Mouse (Mus musculus) forebrain, embryonic 15.5 days (tissue): ENCODE results near the gene Rgs8. TPM values are rescaled to one million over a fixed set of nuclear protein-coding genes. Genes with fewer than 3 reads are reported as not detected.

ENCODE experiments used
- ATAC-seq: fragments of 200-750 bp; cut with Nextera tagmentation; replicated peaks from 2 replicates; pipeline ENCODE4 v1.8.0; 2017; ENCODE audit warnings: mild to moderate bottlenecking, moderate TSS enrichment, moderate library complexity
- H3K27ac ChIP-seq: fragments of 300-500 bp; sonication (generic); replicated peaks from 2 replicates; pipeline ENCODE4 v1.5.1; 2015; ENCODE audit warnings: mild to moderate bottlenecking, inconsistent platforms
- H3K27me3 ChIP-seq: fragments of 300-500 bp; sonication (generic); 2 replicates; pipeline ENCODE4 v1.6.1; 2015; ENCODE audit warnings: inconsistent platforms
- H3K36me3 ChIP-seq: fragments of 300-500 bp; sonication (generic); 2 replicates; pipeline ENCODE4 v1.6.1; 2015; ENCODE audit warnings: mild to moderate bottlenecking, inconsistent platforms
- H3K4me1 ChIP-seq: fragments of 300-500 bp; sonication (generic); 2 replicates; pipeline ENCODE4 v1.6.1; 2015; ENCODE audit warnings: inconsistent platforms
- H3K4me2 ChIP-seq: fragments of 300-500 bp; sonication (generic); replicated peaks from 2 replicates; pipeline ENCODE4 v1.6.1; 2015; ENCODE audit warnings: mild to moderate bottlenecking, inconsistent platforms
- H3K4me3 ChIP-seq: fragments of 300-500 bp; sonication (generic); 2 replicates; pipeline ENCODE4 v1.5.1; 2015; ENCODE audit warnings: mild to moderate bottlenecking, inconsistent platforms
- H3K9ac ChIP-seq: fragments of 300-500 bp; sonication (generic); replicated peaks from 2 replicates; pipeline ENCODE4 v1.6.1; 2015; ENCODE audit warnings: mild to moderate bottlenecking, inconsistent platforms
- H3K9me3 ChIP-seq: fragments of 300-500 bp; sonication (generic); 2 replicates; pipeline ENCODE4 v1.6.1; 2016; ENCODE audit warnings: inconsistent platforms
- WGBS: fragments of 180-500 bp; shearing (Covaris S2); methylation state at CpG from one replicate; pipeline ENCODE4 v1.1.7; 2015; ENCODE audit warnings: mixed read lengths; 5-methylcytosine and 5-hydroxymethylcytosine counted together
- polyA plus RNA-seq: library from polyadenylated mRNA; unstranded; fragments of >200 nt; fragmentation: Nextera tagmentation; extraction: Ambion mirVana; gene quantifications from 2 replicates; pipeline ENCODE4 v1.2.1, GENCODE M21; 2015

Gene Rgs8
- polyA plus RNA-seq, 1 experiment from 2014 or later = 19.2 TPM

DNA sequence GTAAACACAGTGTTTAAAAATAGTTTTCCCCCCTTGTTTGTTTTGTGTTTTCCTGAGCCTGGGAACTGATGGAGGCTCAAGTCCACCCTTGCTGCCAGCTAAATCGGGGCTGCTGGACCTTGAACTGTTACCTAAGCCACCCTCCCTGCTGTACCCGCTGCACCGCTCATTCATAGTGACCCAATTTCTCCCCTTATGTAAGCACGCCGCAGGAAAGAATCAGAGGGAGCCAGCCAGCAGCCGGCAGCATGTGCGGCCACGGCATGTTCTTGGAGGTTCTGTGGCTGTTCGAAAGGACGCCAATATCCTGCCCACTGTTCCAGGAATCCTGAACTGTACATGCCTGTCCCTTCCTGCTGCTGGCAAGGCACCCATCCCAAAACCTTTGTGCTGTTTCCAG lies 26.3 kb downstream of the Rgs8 start:
- no peaks in the 10 kb centered on the region for H3K36me3 ChIP-seq
- no peak overlapping the region for H3K4me2 ChIP-seq
- H3K27ac ChIP-seq = no peak overlapping the region; the same call in 1 of the 2 replicates
- no peak overlapping the region for H3K4me3 ChIP-seq
- H3K9me3 ChIP-seq = no peaks in the 10 kb centered on the region
- peak; percentile 38; the same call in 1 of the 2 replicates for ATAC-seq
- 33% methylated on average over 10 of the region's 10 CpGs for WGBS
- peaks cover 21% of the 10 kb centered on the region for H3K4me1 ChIP-seq
- H3K27me3 ChIP-seq = no peaks in the 10 kb centered on the region
- no peak overlapping the region for H3K9ac ChIP-seq

DNA sequence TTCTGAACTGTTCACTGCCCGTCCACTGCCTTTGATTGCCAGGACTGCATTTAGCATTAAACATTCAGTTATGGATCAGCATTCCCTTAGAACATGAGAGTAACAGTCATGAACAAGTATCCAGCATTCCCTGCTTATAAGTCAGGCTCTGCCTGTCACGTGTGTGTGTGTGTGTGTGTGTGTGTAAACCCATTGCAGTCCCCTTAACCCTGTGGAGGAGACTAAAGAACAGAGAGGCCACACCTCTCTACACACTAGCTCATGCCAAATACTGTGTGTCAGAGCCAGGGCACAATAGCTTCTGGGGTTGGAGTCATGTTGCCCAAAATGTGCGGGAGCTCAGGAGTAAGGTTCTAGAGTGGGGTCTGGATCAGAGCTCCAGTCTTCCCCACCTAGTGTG lies 26.8 kb downstream of the Rgs8 start:
- WGBS = 63% methylated on average over 3 of the region's 3 CpGs
- H3K9ac ChIP-seq = no peak overlapping the region
- ATAC-seq = peak; percentile 44
- peaks cover 21% of the 10 kb centered on the region for H3K4me1 ChIP-seq
- no peaks in the 10 kb centered on the region for H3K27me3 ChIP-seq
- H3K4me3 ChIP-seq = no peak overlapping the region
- H3K36me3 ChIP-seq = no peaks in the 10 kb centered on the region
- no peak overlapping the region for H3K27ac ChIP-seq
- no peaks in the 10 kb centered on the region for H3K9me3 ChIP-seq
- no peak overlapping the region for H3K4me2 ChIP-seq

- Histone ChIP-seq H3K27ac (no peak overlapping the region), H3K9me3 (no peaks in the 10 kb centered on the region), H3K4me1 (peaks cover 21% of the 10 kb centered on the region), H3K4me3 (no peak overlapping the region), H3K4me2 (no peak overlapping the region), H3K9ac (no peak overlapping the region), H3K36me3 (no peaks in the 10 kb centered on the region), H3K27me3 (no peaks in the 10 kb centered on the region)
- 66% methylated on average over 6 of the region's 6 CpGs for WGBS
- ATAC-seq = no peak
These were observed 27.5 kb downstream of the Rgs8 start for GRCm38 (mm10) chr1:153680363-153680762.

- Histone ChIP-seq H3K4me1 (peaks cover 21% of the 10 kb centered on the region), H3K27ac (no peak overlapping the region), H3K9ac (no peak overlapping the region), H3K4me3 (no peak overlapping the region), H3K27me3 (no peaks in the 10 kb centered on the region), H3K9me3 (no peaks in the 10 kb centered on the region), H3K4me2 (no peak overlapping the region), H3K36me3 (no peaks in the 10 kb centered on the region)
- 80% methylated on average over 2 of the region's 2 CpGs for WGBS
- no peak for ATAC-seq
These were observed 28.2 kb downstream of the Rgs8 start for GRCm38 (mm10) chr1:153681036-153681435.

- H3K27me3 ChIP-seq = no peaks in the 10 kb centered on the region
- H3K4me2 ChIP-seq = no peak overlapping the region
- ATAC-seq = no peak
- 80% methylated on average over 11 of the region's 11 CpGs for WGBS
- H3K4me1 ChIP-seq = peaks cover 17% of the 10 kb centered on the region
- no peaks in the 10 kb centered on the region for H3K36me3 ChIP-seq
- H3K4me3 ChIP-seq = no peak overlapping the region
- H3K9ac ChIP-seq = no peak overlapping the region
- no peaks in the 10 kb centered on the region for H3K9me3 ChIP-seq
- no peak overlapping the region for H3K27ac ChIP-seq
These were observed 30.4 kb downstream of the Rgs8 start for GRCm38 (mm10) chr1:153683190-153683589.

DNA sequence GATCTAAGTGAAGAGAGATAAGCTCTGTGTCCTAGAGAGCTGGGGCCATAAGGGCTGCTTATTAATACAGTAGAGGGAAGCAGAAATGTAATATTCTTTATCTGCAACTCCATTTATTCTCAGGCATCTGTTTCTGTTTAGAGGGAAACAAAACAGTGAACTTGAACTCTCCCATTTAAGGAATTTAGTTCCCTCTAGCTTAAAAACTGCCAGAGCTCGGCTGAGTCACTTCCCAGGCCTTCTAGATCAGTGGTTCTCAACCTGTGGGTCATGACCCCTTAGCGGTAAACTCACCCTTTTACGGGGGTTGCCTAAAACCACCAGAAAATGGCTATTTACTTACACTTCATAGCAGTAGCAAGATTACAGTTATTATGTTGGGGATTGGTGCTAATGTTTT lies 32.8 kb downstream of the Rgs8 start:
- H3K4me3 ChIP-seq = no peak overlapping the region
- no peaks in the 10 kb centered on the region for H3K27me3 ChIP-seq
- H3K4me1 ChIP-seq = no peaks in the 10 kb centered on the region
- no peaks in the 10 kb centered on the region for H3K36me3 ChIP-seq
- WGBS = 80% methylated on average over 3 of the region's 3 CpGs
- H3K27ac ChIP-seq = no peak overlapping the region
- H3K4me2 ChIP-seq = no peak overlapping the region
- no peak for ATAC-seq
- no peak overlapping the region for H3K9ac ChIP-seq
- H3K9me3 ChIP-seq = no peaks in the 10 kb centered on the region

DNA sequence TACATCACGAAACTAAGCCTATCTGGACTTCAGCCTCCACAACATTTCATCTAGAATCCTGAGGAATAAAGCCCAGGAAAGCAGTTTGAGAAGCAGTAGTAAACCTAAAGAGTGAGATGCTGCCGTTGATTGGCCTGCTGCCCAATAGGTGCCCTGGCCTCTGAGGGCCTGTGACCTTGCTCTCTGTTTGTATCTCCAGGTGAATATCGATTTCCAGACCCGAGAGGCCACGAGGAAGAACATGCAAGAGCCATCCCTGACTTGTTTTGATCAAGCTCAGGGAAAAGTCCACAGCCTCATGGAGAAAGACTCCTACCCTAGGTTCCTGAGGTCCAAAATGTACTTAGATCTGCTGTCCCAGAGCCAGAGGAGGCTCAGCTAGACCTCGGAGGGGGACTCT lies 39.7 kb downstream of the Rgs8 start:
- H3K36me3 ChIP-seq = no peaks in the 10 kb centered on the region
- no peak overlapping the region for H3K4me3 ChIP-seq
- no peak overlapping the region for H3K4me2 ChIP-seq
- WGBS = 90% methylated on average over 6 of the region's 6 CpGs
- H3K9ac ChIP-seq = no peak overlapping the region
- H3K4me1 ChIP-seq = 0 out of 2 replicates have a peak, but pooled peaks cover 4% of the 10 kb centered on the region
- ATAC-seq = no peak
- H3K27me3 ChIP-seq = no peaks in the 10 kb centered on the region
- H3K9me3 ChIP-seq = no peaks in the 10 kb centered on the region
- no peak overlapping the region for H3K27ac ChIP-seq

DNA sequence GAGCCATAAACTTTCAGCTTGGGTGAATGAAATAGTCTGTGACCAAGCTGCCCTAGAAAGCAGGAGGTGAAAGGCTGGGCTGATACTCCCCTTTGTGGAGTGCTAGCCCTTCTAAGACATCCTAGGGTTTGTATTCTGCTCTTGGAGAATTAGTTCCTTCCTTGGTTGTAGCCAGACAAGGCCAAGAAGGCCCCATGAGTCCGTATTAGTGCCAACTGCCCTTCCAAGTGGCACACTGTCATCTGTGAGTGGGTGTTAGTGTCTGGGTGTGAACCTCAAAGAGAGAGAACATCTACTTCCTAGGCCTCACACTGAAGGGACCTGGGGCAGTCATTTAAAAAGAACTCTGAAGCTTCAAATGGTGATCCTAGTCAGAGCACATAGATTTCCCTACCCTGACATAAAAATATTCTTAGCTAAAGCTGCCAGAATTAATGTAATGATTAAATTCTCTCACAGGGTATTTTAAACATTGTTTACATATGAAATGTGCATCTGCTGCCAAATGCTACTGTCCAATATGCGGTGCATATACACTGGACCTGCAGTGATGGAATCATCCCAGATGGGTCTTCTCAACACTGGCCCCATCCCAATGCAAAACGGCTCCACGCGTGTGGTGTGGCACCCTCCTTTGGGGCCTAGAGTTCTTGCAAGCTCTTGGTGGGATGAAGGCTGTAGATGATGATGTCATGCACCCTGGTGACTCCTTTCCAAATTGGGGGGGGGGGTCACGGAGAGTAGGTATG lies 41.7 kb downstream of the Rgs8 start:
- H3K9ac ChIP-seq = no peak overlapping the region
- 95% methylated on average over 6 of the region's 6 CpGs for WGBS
- H3K4me1 ChIP-seq = 0 out of 2 replicates have a peak, but pooled peaks cover 4% of the 10 kb centered on the region
- H3K27ac ChIP-seq = no peak overlapping the region
- H3K27me3 ChIP-seq = no peaks in the 10 kb centered on the region
- no peaks in the 10 kb centered on the region for H3K9me3 ChIP-seq
- no peak for ATAC-seq
- H3K4me3 ChIP-seq = no peak overlapping the region
- H3K4me2 ChIP-seq = no peak overlapping the region
- no peaks in the 10 kb centered on the region for H3K36me3 ChIP-seq

DNA sequence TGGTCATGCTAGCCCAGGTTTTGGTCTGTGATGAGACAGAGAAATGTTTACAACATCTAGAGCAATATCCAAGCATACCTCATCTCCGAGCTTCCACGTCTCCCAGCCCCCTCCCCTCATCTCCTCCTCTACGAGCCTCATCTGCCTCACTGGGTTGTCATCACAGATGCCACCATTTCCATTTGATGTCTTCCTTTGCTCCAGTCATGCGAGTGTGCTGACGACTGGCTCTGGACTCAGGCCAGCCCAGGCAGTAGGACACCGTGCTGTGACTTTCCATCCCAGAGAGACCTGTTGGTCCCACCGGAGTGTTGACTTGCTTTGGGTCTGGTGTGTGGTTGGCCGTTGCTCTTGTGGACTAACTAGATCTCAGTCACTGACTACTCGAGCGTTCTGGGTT lies 42.6 kb downstream of the Rgs8 start:
- Histone ChIP-seq H3K27ac (no peak overlapping the region), H3K4me3 (no peak overlapping the region), H3K9me3 (no peaks in the 10 kb centered on the region), H3K4me2 (no peak overlapping the region), H3K9ac (no peak overlapping the region), H3K36me3 (no peaks in the 10 kb centered on the region), H3K27me3 (no peaks in the 10 kb centered on the region), H3K4me1 (0 out of 2 replicates have a peak, but pooled peaks cover 4% of the 10 kb centered on the region)
- ATAC-seq = no peak
- WGBS = 89% methylated on average over 10 of the region's 10 CpGs

DNA sequence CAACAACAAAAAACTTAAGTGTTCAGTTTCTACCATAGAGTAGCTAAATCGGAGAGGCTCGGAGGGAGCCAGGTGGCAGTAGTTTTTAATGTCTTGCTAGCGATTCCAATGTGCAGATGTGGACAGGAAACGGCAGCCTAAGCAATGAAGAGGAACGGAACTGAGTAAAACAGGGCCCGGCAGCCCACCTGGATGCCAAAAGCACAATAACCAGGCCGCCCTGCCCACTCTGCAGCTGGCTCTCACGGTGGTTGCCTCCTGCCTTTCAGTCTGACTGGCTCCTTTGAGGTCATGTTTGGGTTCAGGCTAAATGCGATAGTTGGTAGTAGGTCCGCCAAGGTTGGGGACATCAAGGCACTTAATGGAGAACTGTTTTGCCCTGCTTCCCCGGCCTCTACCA lies 43.3 kb downstream of the Rgs8 start:
- 93% methylated on average over 11 of the region's 11 CpGs for WGBS
- H3K36me3 ChIP-seq = no peaks in the 10 kb centered on the region
- no peak overlapping the region for H3K4me3 ChIP-seq
- no peaks in the 10 kb centered on the region for H3K27me3 ChIP-seq
- no peak overlapping the region for H3K9ac ChIP-seq
- H3K9me3 ChIP-seq = no peaks in the 10 kb centered on the region
- H3K4me1 ChIP-seq = 0 out of 2 replicates have a peak, but pooled peaks cover 4% of the 10 kb centered on the region
- H3K27ac ChIP-seq = no peak overlapping the region
- no peak for ATAC-seq
- no peak overlapping the region for H3K4me2 ChIP-seq

DNA sequence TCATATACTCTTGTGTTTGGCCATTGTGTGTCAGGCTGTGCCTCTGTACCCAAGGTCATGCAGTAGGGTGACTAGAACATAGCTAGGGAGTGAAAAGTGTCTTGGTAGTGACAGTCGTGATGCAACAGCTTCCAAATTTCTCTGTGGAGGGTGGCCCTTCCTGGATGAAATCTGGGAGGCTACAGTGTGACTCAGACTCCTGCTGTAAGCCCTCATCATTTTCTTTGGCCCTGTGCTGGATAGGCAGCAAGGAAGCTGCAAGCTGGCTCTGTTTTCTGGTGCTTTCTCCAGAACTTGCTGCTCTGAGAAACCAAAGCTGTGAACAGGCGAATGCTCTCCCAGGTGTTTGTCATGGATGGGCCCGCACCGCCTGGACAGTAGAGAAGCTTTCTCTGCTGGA lies 43.7 kb downstream of the Rgs8 start:
- Histone ChIP-seq H3K36me3 (no peaks in the 10 kb centered on the region), H3K4me1 (0 out of 2 replicates have a peak, but pooled peaks cover 3% of the 10 kb centered on the region), H3K4me2 (no peak overlapping the region), H3K27me3 (no peaks in the 10 kb centered on the region), H3K4me3 (no peak overlapping the region), H3K9ac (no peak overlapping the region), H3K27ac (no peak overlapping the region), H3K9me3 (no peaks in the 10 kb centered on the region)
- WGBS = 94% methylated on average over 4 of the region's 4 CpGs
- no peak for ATAC-seq

- ATAC-seq = peak; percentile 43; the same call in 1 of the 2 replicates
- H3K4me1 ChIP-seq = peaks cover 4% of the 10 kb centered on the region
- no peaks in the 10 kb centered on the region for H3K36me3 ChIP-seq
- no peak overlapping the region for H3K9ac ChIP-seq
- H3K4me2 ChIP-seq = no peak overlapping the region
- no peak overlapping the region for H3K4me3 ChIP-seq
- WGBS = 69% methylated on average over 16 of the region's 16 CpGs
- no peak overlapping the region for H3K27ac ChIP-seq
- H3K9me3 ChIP-seq = no peaks in the 10 kb centered on the region
- no peaks in the 10 kb centered on the region for H3K27me3 ChIP-seq
These were observed 44.9 kb downstream of the Rgs8 start for GRCm38 (mm10) chr1:153697581-153698251.
